Mouse (Mus musculus): Measurements from ENCODE around the gene Cachd1. TPM values are rescaled to one million over a fixed set of nuclear protein-coding genes. Genes with fewer than 3 reads are reported as not detected.

Gene Cachd1
- polyA plus RNA-seq, 1 experiment from 2014 or later: 6.5 TPM

DNA sequence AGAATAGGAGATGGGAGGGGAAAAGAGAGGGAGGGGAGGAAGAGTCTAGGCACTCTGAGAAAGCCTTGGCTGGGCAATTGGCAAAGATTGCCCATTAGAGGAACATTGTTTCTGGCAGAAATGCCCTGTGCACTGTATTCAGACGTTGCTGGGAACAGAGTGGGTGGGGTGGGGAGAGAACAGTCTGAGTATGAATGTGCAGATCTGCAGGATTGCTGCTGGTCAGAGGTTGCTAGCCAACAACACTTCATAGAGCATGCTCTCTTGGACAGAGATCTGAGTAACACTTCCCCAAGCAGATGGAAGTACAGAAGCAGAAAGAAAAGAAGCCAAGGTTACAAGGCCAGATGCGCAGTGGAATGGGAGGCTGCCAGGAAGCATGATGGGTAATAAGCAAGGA is 285.7 kb downstream of the Cachd1 start:
- WGBS (ENCODE audit: insufficient replicate concordance): 55% methylated on average over 2 of the region's 2 CpGs
- H3K9ac ChIP-seq (ENCODE audit: low read depth, low read length): no peak overlapping the region

GRCm38 (mm10) chr4:101066401-101066800 is 289.9 kb downstream of the Cachd1 start:
- 54% methylated on average over 5 of the region's 5 CpGs for WGBS (ENCODE audit: insufficient replicate concordance)
- no peaks in the 10 kb centered on the region for H3K36me3 ChIP-seq (ENCODE audit: control insufficient read depth, insufficient read depth)
- H3K4me1 ChIP-seq (ENCODE audit: control insufficient read depth, low read depth, low read length): no peaks in the 10 kb centered on the region; the same call in none of the 2 replicates
- no peaks in the 10 kb centered on the region for H3K9me3 ChIP-seq (replicated peaks; ENCODE audit: control insufficient read depth, low read length)
- H3K27ac ChIP-seq (ENCODE audit: low read length): no peak overlapping the region
- peaks cover 25% of the 10 kb centered on the region for H3K27me3 ChIP-seq (ENCODE audit: control insufficient read depth, insufficient read depth, low read depth, low read length)
- no peak for ATAC-seq (ENCODE audit: low read depth)
- H3K4me3 ChIP-seq (ENCODE audit: low read depth, low read length): no peak overlapping the region
- H3K4me2 ChIP-seq (ENCODE audit: low read depth, low read length): no peak overlapping the region
- no peak overlapping the region for H3K9ac ChIP-seq (ENCODE audit: low read depth, low read length)

More for the DNA sequence above, 285.7 kb downstream of the Cachd1 start:
- Histone ChIP-seq H3K4me1 (ENCODE audit: control insufficient read depth, low read depth, low read length) (no peaks in the 10 kb centered on the region), H3K27ac (ENCODE audit: low read length) (no peak overlapping the region), H3K4me3 (ENCODE audit: low read depth, low read length) (no peak overlapping the region), H3K27me3 (ENCODE audit: control insufficient read depth, insufficient read depth, low read depth, low read length) (no peaks in the 10 kb centered on the region), H3K9me3 (replicated peaks; ENCODE audit: control insufficient read depth, low read length) (no peaks in the 10 kb centered on the region; the same call in 1 of the 2 replicates), H3K36me3 (ENCODE audit: control insufficient read depth, insufficient read depth) (no peaks in the 10 kb centered on the region), H3K4me2 (ENCODE audit: low read depth, low read length) (no peak overlapping the region)
- no peak for ATAC-seq (ENCODE audit: low read depth)

DNA sequence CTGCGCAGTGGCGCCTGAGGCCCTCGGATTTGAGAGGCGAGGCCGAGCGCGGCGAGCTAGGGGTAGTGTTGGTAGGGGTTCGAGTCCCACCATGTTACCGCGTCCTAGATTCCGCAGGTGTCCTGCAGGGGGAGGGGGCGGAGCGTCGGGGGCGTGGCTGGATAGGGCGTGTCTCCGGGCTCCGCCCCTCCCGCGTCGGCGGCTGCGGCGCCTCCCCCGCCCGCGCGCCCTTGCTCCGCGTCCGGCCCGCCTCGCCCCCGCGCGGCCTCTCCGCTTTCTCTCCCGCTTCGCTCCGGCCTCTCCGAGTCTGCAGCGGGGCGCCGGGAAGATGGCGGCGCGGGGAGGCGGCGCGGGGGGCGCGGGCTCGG is 292.3 kb downstream of the Cachd1 start, which contains the start of gene Raver2:
Gene Raver2, plus strand, starts transcription at position 198 of the 368 bp plus-strand sequence.
- H3K4me2 ChIP-seq (ENCODE audit: low read depth, low read length): peak within 1 kb of the TSS; percentile 70
- H3K9ac ChIP-seq (ENCODE audit: low read depth, low read length): peak within 1 kb of the TSS; percentile 12; the same call in 1 of the 2 replicates
- H3K4me1 ChIP-seq (ENCODE audit: control insufficient read depth, low read depth, low read length): no peaks in the 10 kb centered on the region; the same call in none of the 2 replicates
- peaks cover 25% of the 10 kb centered on the region for H3K27me3 ChIP-seq (ENCODE audit: control insufficient read depth, insufficient read depth, low read depth, low read length)
- peak within 1 kb of the TSS; percentile 61 for H3K4me3 ChIP-seq (ENCODE audit: low read depth, low read length)
- H3K27ac ChIP-seq (ENCODE audit: low read length): no peak within 1 kb of the TSS
- H3K36me3 ChIP-seq (ENCODE audit: control insufficient read depth, insufficient read depth): no peaks in the 10 kb centered on the region
- H3K9me3 ChIP-seq (replicated peaks; ENCODE audit: control insufficient read depth, low read length): no peaks in the 10 kb centered on the region
- no peak for ATAC-seq (ENCODE audit: low read depth)
- 4% methylated on average over 26 of the region's 54 CpGs for WGBS (ENCODE audit: insufficient replicate concordance)

GRCm38 (mm10) chr4:101069154-101069971 is 292.9 kb downstream of the Cachd1 start:
- Histone ChIP-seq H3K9me3 (replicated peaks; ENCODE audit: control insufficient read depth, low read length) (no peaks in the 10 kb centered on the region), H3K27me3 (ENCODE audit: control insufficient read depth, insufficient read depth, low read depth, low read length) (peaks cover 25% of the 10 kb centered on the region), H3K9ac (ENCODE audit: low read depth, low read length) (peak overlapping the region; percentile 12; the same call in 1 of the 2 replicates), H3K4me1 (ENCODE audit: control insufficient read depth, low read depth, low read length) (no peaks in the 10 kb centered on the region; the same call in none of the 2 replicates), H3K27ac (ENCODE audit: low read length) (no peak overlapping the region), H3K36me3 (ENCODE audit: control insufficient read depth, insufficient read depth) (no peaks in the 10 kb centered on the region), H3K4me2 (ENCODE audit: low read depth, low read length) (peak overlapping the region; percentile 70), H3K4me3 (ENCODE audit: low read depth, low read length) (peak overlapping the region; percentile 61)
- 2% methylated on average over 55 of the region's 55 CpGs for WGBS (ENCODE audit: insufficient replicate concordance)
- no peak for ATAC-seq (ENCODE audit: low read depth)

- no peak for ATAC-seq (ENCODE audit: low read depth)
- no peaks in the 10 kb centered on the region for H3K9me3 ChIP-seq (replicated peaks; ENCODE audit: control insufficient read depth, low read length)
- 47% methylated on average over 4 of the region's 4 CpGs for WGBS (ENCODE audit: insufficient replicate concordance)
- no peak overlapping the region for H3K27ac ChIP-seq (ENCODE audit: low read length)
- no peaks in the 10 kb centered on the region for H3K36me3 ChIP-seq (ENCODE audit: control insufficient read depth, insufficient read depth)
- H3K27me3 ChIP-seq (ENCODE audit: control insufficient read depth, insufficient read depth, low read depth, low read length): peaks cover 25% of the 10 kb centered on the region
- H3K4me2 ChIP-seq (ENCODE audit: low read depth, low read length): no peak overlapping the region
- no peak overlapping the region for H3K9ac ChIP-seq (ENCODE audit: low read depth, low read length)
- H3K4me3 ChIP-seq (ENCODE audit: low read depth, low read length): no peak overlapping the region
- H3K4me1 ChIP-seq (ENCODE audit: control insufficient read depth, low read depth, low read length): no peaks in the 10 kb centered on the region; the same call in none of the 2 replicates
Measured at GRCm38 (mm10) chr4:101071570-101071969, 295.1 kb downstream of the Cachd1 start.

- WGBS (ENCODE audit: insufficient replicate concordance): 57% methylated on average over 3 of the region's 3 CpGs
- Histone ChIP-seq H3K9me3 (replicated peaks; ENCODE audit: control insufficient read depth, low read length) (no peaks in the 10 kb centered on the region), H3K27ac (ENCODE audit: low read length) (no peak overlapping the region), H3K4me2 (ENCODE audit: low read depth, low read length) (no peak overlapping the region), H3K9ac (ENCODE audit: low read depth, low read length) (no peak overlapping the region), H3K4me1 (ENCODE audit: control insufficient read depth, low read depth, low read length) (no peaks in the 10 kb centered on the region), H3K36me3 (ENCODE audit: control insufficient read depth, insufficient read depth) (no peaks in the 10 kb centered on the region), H3K27me3 (ENCODE audit: control insufficient read depth, insufficient read depth, low read depth, low read length) (no peaks in the 10 kb centered on the region), H3K4me3 (ENCODE audit: low read depth, low read length) (no peak overlapping the region)
- ATAC-seq (ENCODE audit: low read depth): no peak
Measured at GRCm38 (mm10) chr4:101076425-101076824, 299.9 kb downstream of the Cachd1 start.

Other genes with a start within 250 kb of the Cachd1 start
- gene Gm10577, start 244.0 kb downstream of the Cachd1 start, polyA plus RNA-seq (2015; fragmentation: Nextera tagmentation; extraction: Ambion mirVana): not detected in 2 replicates

Data from liver, embryonic 16.5 days (tissue).